Mouse (Mus musculus) midbrain, embryonic 14.5 days (tissue): Measurements from ENCODE around the gene Rala. TPM values are rescaled to one million over a fixed set of nuclear protein-coding genes. Genes with fewer than 3 reads are reported as not detected.

Source experiments
- ATAC-seq: fragments of 200-750 bp; cut with Nextera tagmentation; 2 replicates; pipeline ENCODE4 v1.8.0; 2017; ENCODE audit warnings: moderate number of reproducible peaks, moderate library complexity; ENCODE audit not compliant: low FRiP score, low TSS enrichment
- DNase-seq: peaks from one replicate; pipeline ENCODE4 v3.0.0-alpha.2; 2015
- H3K27ac ChIP-seq: fragments of 300-500 bp; sonication (generic); replicated peaks from 2 replicates; pipeline ENCODE4 v1.5.1; 2014; ENCODE audit warnings: mild to moderate bottlenecking, low read depth, low read length, moderate library complexity
- H3K27me3 ChIP-seq: fragments of 300-500 bp; sonication (generic); 2 replicates; pipeline ENCODE4 v1.6.1; 2014; ENCODE audit warnings: low read length, control low read depth, mixed read lengths; ENCODE audit not compliant: control insufficient read depth, insufficient read depth
- H3K36me3 ChIP-seq: fragments of 300-500 bp; sonication (generic); 2 replicates; pipeline ENCODE4 v1.6.1; 2014; ENCODE audit warnings: low read length, control low read depth; ENCODE audit not compliant: control insufficient read depth, insufficient read depth
- H3K4me1 ChIP-seq: fragments of 300-500 bp; sonication (generic); 2 replicates; pipeline ENCODE4 v1.6.1; 2014; ENCODE audit warnings: mild to moderate bottlenecking, antibody characterized with exemption, low read length, control low read depth; ENCODE audit not compliant: control insufficient read depth, insufficient read depth
- H3K4me2 ChIP-seq: fragments of 300-500 bp; sonication (generic); 2 replicates; pipeline ENCODE4 v1.6.1; 2014; ENCODE audit warnings: mild to moderate bottlenecking, low read length, moderate library complexity
- H3K4me3 ChIP-seq: fragments of 300-500 bp; sonication (generic); replicated peaks from 2 replicates; pipeline ENCODE4 v1.5.1; 2014; ENCODE audit warnings: low read depth, low read length
- H3K9ac ChIP-seq: fragments of 300-500 bp; sonication (generic); replicated peaks from 2 replicates; pipeline ENCODE4 v1.6.1; 2014; ENCODE audit warnings: mild to moderate bottlenecking, low read length, moderate library complexity
- H3K9me3 ChIP-seq: fragments of 300-500 bp; sonication (generic); 2 replicates; pipeline ENCODE4 v1.6.1; 2016; ENCODE audit warnings: low read length, control low read depth, mixed read lengths; ENCODE audit not compliant: control insufficient read depth
- WGBS: fragments of 180-500 bp; shearing (Covaris S2); extraction: QIAGEN DNeasy Blood & Tissue Kit; methylation state at CpG from one replicate; pipeline ENCODE4 v1.1.7; 2014; 5-methylcytosine and 5-hydroxymethylcytosine counted together
- polyA plus RNA-seq: library from polyadenylated mRNA; unstranded; fragments of >200 nt; fragmentation: Nextera tagmentation; extraction: Ambion mirVana; gene quantifications from 2 replicates; pipeline ENCODE4 v1.2.1, GENCODE M21; 2014

Rala gene
- 189 and 220 TPM in 2 replicates for polyA plus RNA-seq

GRCm38 (mm10) chr13:17944078-17944917 is at the start of gene Rala:
Rala (minus strand) TSS chr13:17944239.
- Histone ChIP-seq H3K4me1 (peaks cover 10% of the 10 kb centered on the region), H3K9ac (peak within 1 kb of the TSS; percentile 89), H3K4me2 (peak within 1 kb of the TSS; percentile 76), H3K9me3 (no peaks in the 10 kb centered on the region), H3K36me3 (no peaks in the 10 kb centered on the region), H3K27ac (peak within 1 kb of the TSS; percentile 97), H3K27me3 (no peaks in the 10 kb centered on the region), H3K4me3 (peak within 1 kb of the TSS; percentile 89)
- ATAC-seq = peak; percentile 100
- WGBS = 9% methylated on average over 53 of the region's 69 CpGs
- peak; percentile 95 for DNase-seq

- 42% methylated on average over 7 of the region's 7 CpGs for WGBS
Observed at GRCm38 (mm10) chr13:17993515-17993847, 49.4 kb upstream of the Rala start.

GRCm38 (mm10) chr13:17992697-17993514 is 48.9 kb upstream of the Rala start, which contains the start of gene Yae1d1:
Yae1d1 (minus strand) TSS chr13:17993349.
- H3K27ac ChIP-seq = peak within 1 kb of the TSS; percentile 72
- peak within 1 kb of the TSS; percentile 83 for H3K9ac ChIP-seq
- peak within 1 kb of the TSS; percentile 90 for H3K4me2 ChIP-seq
- no peaks in the 10 kb centered on the region for H3K9me3 ChIP-seq
- DNase-seq (peak; percentile 96), ATAC-seq (peak; percentile 97)
- peak within 1 kb of the TSS; percentile 85 for H3K4me3 ChIP-seq
- no peaks in the 10 kb centered on the region for H3K36me3 ChIP-seq
- WGBS = under 1% methylated on average over 54 of the region's 54 CpGs
- H3K27me3 ChIP-seq = no peaks in the 10 kb centered on the region
- H3K4me1 ChIP-seq = peaks cover 9% of the 10 kb centered on the region

More at GRCm38 (mm10) chr13:17993515-17993847, 49.4 kb upstream of the Rala start:
- H3K9me3 ChIP-seq = no peaks in the 10 kb centered on the region
- H3K27ac ChIP-seq = 0 out of 2 replicates have a peak overlapping the region, but pooled peaks have one; percentile 72
- peak overlapping the region; percentile 85 for H3K4me3 ChIP-seq
- H3K4me1 ChIP-seq = peaks cover 9% of the 10 kb centered on the region
- H3K4me2 ChIP-seq = peak overlapping the region; percentile 90
- no peaks in the 10 kb centered on the region for H3K27me3 ChIP-seq
- H3K9ac ChIP-seq = peak overlapping the region; percentile 83
- no peaks in the 10 kb centered on the region for H3K36me3 ChIP-seq
- no peak for DNase-seq
- peak; percentile 25; the same call in 1 of the 2 replicates for ATAC-seq

GRCm38 (mm10) chr13:17992009-17992408 is 48.0 kb upstream of the Rala start:
- peak overlapping the region; percentile 85 for H3K4me3 ChIP-seq
- H3K4me2 ChIP-seq = peak overlapping the region; percentile 90
- no peaks in the 10 kb centered on the region for H3K27me3 ChIP-seq
- peak overlapping the region; percentile 20; the same call in 1 of the 2 replicates for H3K9ac ChIP-seq
- DNase-seq (no peak), ATAC-seq (no peak)
- peaks cover 9% of the 10 kb centered on the region for H3K4me1 ChIP-seq
- no peaks in the 10 kb centered on the region for H3K9me3 ChIP-seq
- no peak overlapping the region for H3K27ac ChIP-seq
- H3K36me3 ChIP-seq = peaks cover 9% of the 10 kb centered on the region
- WGBS = 93% methylated on average over 4 of the region's 4 CpGs

- no peak overlapping the region for H3K27ac ChIP-seq
- peaks cover 47% of the 10 kb centered on the region for H3K36me3 ChIP-seq
- no peaks in the 10 kb centered on the region for H3K27me3 ChIP-seq
- no peaks in the 10 kb centered on the region for H3K4me1 ChIP-seq
- no peak overlapping the region for H3K4me2 ChIP-seq
- peak; percentile 60 for DNase-seq
- no peak overlapping the region for H3K9ac ChIP-seq
- 58% methylated on average over 4 of the region's 4 CpGs for WGBS
- peaks cover 3% of the 10 kb centered on the region; the same call in 1 of the 2 replicates for H3K9me3 ChIP-seq
- ATAC-seq = no peak
- H3K4me3 ChIP-seq = no peak overlapping the region
Observed at GRCm38 (mm10) chr13:17983194-17983593, 39.2 kb upstream of the Rala start.

- no peak overlapping the region for H3K9ac ChIP-seq
- no peaks in the 10 kb centered on the region for H3K27me3 ChIP-seq
- no peak overlapping the region for H3K4me2 ChIP-seq
- H3K4me3 ChIP-seq = no peak overlapping the region
- H3K36me3 ChIP-seq = peaks cover 44% of the 10 kb centered on the region
- H3K9me3 ChIP-seq = peaks cover 3% of the 10 kb centered on the region; the same call in 1 of the 2 replicates
- DNase-seq = no peak
- whole genome bisulfite sequencing = 93% methylated on average over 5 of the region's 5 CpGs
- H3K27ac ChIP-seq = no peak overlapping the region
- ATAC-seq = no peak
- H3K4me1 ChIP-seq = no peaks in the 10 kb centered on the region
Observed at GRCm38 (mm10) chr13:17982634-17983033, 38.6 kb upstream of the Rala start.

- whole genome bisulfite sequencing = 89% methylated on average over 8 of the region's 8 CpGs
- H3K4me2 ChIP-seq = no peak overlapping the region
- no peak for DNase-seq
Observed at GRCm38 (mm10) chr13:17976854-17977739, 33.1 kb upstream of the Rala start.

GRCm38 (mm10) chr13:17975891-17976290 is 31.9 kb upstream of the Rala start:
- DNase-seq = no peak
- 69% methylated on average over 2 of the region's 2 CpGs for WGBS
- no peaks in the 10 kb centered on the region for H3K27me3 ChIP-seq
- no peak overlapping the region for H3K4me3 ChIP-seq
- H3K4me2 ChIP-seq = no peak overlapping the region
- H3K4me1 ChIP-seq = no peaks in the 10 kb centered on the region
- H3K9ac ChIP-seq = no peak overlapping the region
- peaks cover 3% of the 10 kb centered on the region; the same call in 1 of the 2 replicates for H3K9me3 ChIP-seq
- no peak overlapping the region for H3K27ac ChIP-seq
- H3K36me3 ChIP-seq = no peaks in the 10 kb centered on the region
- no peak for ATAC-seq

More at GRCm38 (mm10) chr13:17976854-17977739, 33.1 kb upstream of the Rala start:
- Histone ChIP-seq H3K27me3 (no peaks in the 10 kb centered on the region), H3K36me3 (0 out of 2 replicates have a peak, but pooled peaks cover 2% of the 10 kb centered on the region), H3K4me1 (no peaks in the 10 kb centered on the region), H3K4me3 (no peak overlapping the region), H3K27ac (no peak overlapping the region), H3K9ac (no peak overlapping the region), H3K9me3 (peaks cover 3% of the 10 kb centered on the region; the same call in 1 of the 2 replicates)
- no peak for ATAC-seq
